Mouse (Mus musculus) neutrophil, adult 5-6 weeks (primary cell): Measurements from ENCODE around the gene Lekr1. TPM values are rescaled to one million over a fixed set of nuclear protein-coding genes. Genes with fewer than 3 reads are reported as not detected.
A peak's percentile ranks its signal among the peaks of the same experiment; 100 is the strongest.

ENCODE experiments used
- ATAC-seq: fragments of 151-379, 151-347 bp; 2 replicates; pipeline ENCODE4 v1.8.0; 2017; ENCODE audit warnings: mild to moderate bottlenecking, moderate TSS enrichment; ENCODE audit not compliant: insufficient number of reproducible peaks, poor library complexity, low FRiP score, severe bottlenecking; ENCODE audit errors: extremely low read depth
- total RNA-seq: library from RNA; stranded (forward); fragments of 200-1000 nt; gene quantifications from 2 replicates; pipeline ENCODE4 v1.2.3, GENCODE M21; 2017

The Lekr1 gene
- total RNA-seq: 1.2 and 1.6 TPM in 2 replicates

- ATAC-seq: peak; percentile 91
Observed at GRCm38 (mm10) chr3:65665977-65666766, at the start of gene Lekr1. Gene Lekr1, plus strand, starts transcription at chr3:65666228.

GRCm38 (mm10) chr3:65617507-65617906, 48.5 kb upstream of the Lekr1 start:
- no peak for ATAC-seq

GRCm38 (mm10) chr3:65619340-65619739, 46.7 kb upstream of the Lekr1 start:
- ATAC-seq: no peak

GRCm38 (mm10) chr3:65623057-65623456, 43.0 kb upstream of the Lekr1 start:
- ATAC-seq: no peak

GRCm38 (mm10) chr3:65625496-65626289, 40.3 kb upstream of the Lekr1 start:
- ATAC-seq: no peak

GRCm38 (mm10) chr3:65626290-65626914, 39.6 kb upstream of the Lekr1 start:
- no peak for ATAC-seq

GRCm38 (mm10) chr3:65627021-65627706, 38.9 kb upstream of the Lekr1 start:
- ATAC-seq: no peak

- ATAC-seq: no peak
Observed at GRCm38 (mm10) chr3:65627707-65628028, 38.4 kb upstream of the Lekr1 start.

GRCm38 (mm10) chr3:65629565-65630112, 36.4 kb upstream of the Lekr1 start:
- no peak for ATAC-seq

GRCm38 (mm10) chr3:65633604-65634003, 32.4 kb upstream of the Lekr1 start:
- ATAC-seq: no peak

GRCm38 (mm10) chr3:65635983-65636382, 30.0 kb upstream of the Lekr1 start:
- ATAC-seq: no peak

GRCm38 (mm10) chr3:65637313-65637712, 28.7 kb upstream of the Lekr1 start:
- ATAC-seq: no peak

GRCm38 (mm10) chr3:65638896-65639295, 27.1 kb upstream of the Lekr1 start:
- no peak for ATAC-seq

- ATAC-seq: no peak
Observed at GRCm38 (mm10) chr3:65639454-65640014, 26.5 kb upstream of the Lekr1 start.

- no peak for ATAC-seq
Observed at GRCm38 (mm10) chr3:65642959-65643358, 23.1 kb upstream of the Lekr1 start.

GRCm38 (mm10) chr3:65643654-65644053, 22.4 kb upstream of the Lekr1 start:
- ATAC-seq: no peak

- ATAC-seq: no peak
Observed at GRCm38 (mm10) chr3:65647592-65647991, 18.4 kb upstream of the Lekr1 start.

GRCm38 (mm10) chr3:65648913-65649312, 17.1 kb upstream of the Lekr1 start:
- no peak for ATAC-seq
